Comparison of ENCODE assay signal across 8 mouse cellular contexts in the genomic region with DNA sequence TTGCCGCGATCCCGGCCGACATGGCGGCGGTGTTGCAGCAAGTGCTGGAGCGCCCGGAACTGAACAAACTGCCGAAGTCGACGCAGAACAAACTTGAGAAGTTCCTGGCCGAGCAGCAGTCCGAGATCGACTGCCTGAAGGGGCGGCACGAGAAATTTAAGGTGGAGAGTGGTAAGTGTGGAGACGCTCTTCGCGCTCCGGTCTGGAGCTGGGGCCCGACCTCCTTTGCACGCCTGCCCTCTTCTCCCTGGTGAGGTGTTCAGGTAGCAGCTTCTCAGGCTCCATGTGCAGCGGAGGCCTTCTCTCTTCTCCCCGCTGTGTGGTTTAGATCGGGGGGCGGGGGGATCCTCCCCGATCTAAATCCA. TPM values are rescaled to one million over a fixed set of nuclear protein-coding genes. Genes with fewer than 3 reads are reported as not detected.
A peak's percentile ranks its signal among the peaks of the same experiment; 100 is the strongest.
DNase-seq lines count a peak whose midpoint lies in the region; ATAC-seq and TF ChIP-seq lines count a peak whose summit lies in the region.

No protein-coding gene starts in this region.

- peak overlapping the region; percentile 62 for H3K4me2 ChIP-seq in forebrain, postnatal 0 days (ENCODE audit: low read depth)

- peaks cover 70% of the 10 kb centered on the region for H3K79me2 ChIP-seq in macrophage (ENCODE audit: inconsistent target)

- no peaks in the 10 kb centered on the region for H3K27me3 ChIP-seq in heart, embryonic 10.5 days (ENCODE audit: insufficient read depth, poor library complexity, severe bottlenecking)
- H3K27me3 ChIP-seq in E14TG2a.4 (ENCODE audit: insufficient read depth, low read length) = no peaks in the 10 kb centered on the region
- H3K27me3 ChIP-seq in forebrain, postnatal 0 days (ENCODE audit: insufficient read depth, low read length) = no peaks in the 10 kb centered on the region

- no peak for ATAC-seq in forebrain, postnatal 0 days

- peaks cover 36% of the 10 kb centered on the region for H3K36me3 ChIP-seq in heart, embryonic 10.5 days
- H3K36me3 ChIP-seq in E14TG2a.4 (ENCODE audit: insufficient read depth, low read length) (peaks cover 48% of the 10 kb centered on the region), macrophage (ENCODE audit: inconsistent target) (peaks cover 30% of the 10 kb centered on the region)
- H3K36me3 ChIP-seq in forebrain, postnatal 0 days (ENCODE audit: insufficient read depth) = peaks cover 19% of the 10 kb centered on the region

- peak overlapping the region; percentile 94 for H3K27ac ChIP-seq in heart, embryonic 10.5 days
- H3K27ac ChIP-seq in forebrain, postnatal 0 days (ENCODE audit: low read depth, low read length) = peak overlapping the region; percentile 64
- peak overlapping the region; percentile 68 for H3K27ac ChIP-seq in macrophage

- no peak for TF ChIP-seq CTCF in E14TG2a.4 (conservative IDR thresholded peaks at IDR 0.05; ENCODE audit: low read length)
- TF ChIP-seq CTCF in forebrain, postnatal 0 days (IDR thresholded peaks at IDR 0.05; ENCODE audit: low read depth) = peak; percentile 27

- peak overlapping the region; percentile 73 for H3K4me3 ChIP-seq in heart, embryonic 10.5 days
- H3K4me3 ChIP-seq in E14TG2a.4 (replicated peaks; ENCODE audit: low read length) (peak overlapping the region; percentile 94), macrophage (ENCODE audit: inconsistent target) (peak overlapping the region; percentile 98)
- peak overlapping the region; percentile 62 for H3K4me3 ChIP-seq in forebrain, postnatal 0 days (ENCODE audit: low read depth, low read length)

- WGBS in heart, embryonic 10.5 days = under 1% methylated on average over 27 of the region's 27 CpGs
- 2% methylated on average over 27 of the region's 27 CpGs for WGBS in forebrain, postnatal 0 days
- 0% methylated on average over 26 of the region's 27 CpGs for WGBS in macrophage (ENCODE audit: missing documents)

- no peaks in the 10 kb centered on the region for H3K9me3 ChIP-seq in heart, embryonic 10.5 days
- no peaks in the 10 kb centered on the region for H3K9me3 ChIP-seq in E14TG2a.4 (ENCODE audit: low read length)
- no peaks in the 10 kb centered on the region for H3K9me3 ChIP-seq in forebrain, postnatal 0 days (ENCODE audit: low read length)

- peaks cover 4% of the 10 kb centered on the region; the same call in 1 of the 2 replicates for H3K4me1 ChIP-seq in heart, embryonic 10.5 days
- H3K4me1 ChIP-seq in E14TG2a.4 (replicated peaks; ENCODE audit: low read depth, low read length) = peaks cover 21% of the 10 kb centered on the region
- peaks cover 10% of the 10 kb centered on the region for H3K4me1 ChIP-seq in forebrain, postnatal 0 days (ENCODE audit: insufficient read depth)

- no peak for DNase-seq in heart, embryonic 10.5 days (ENCODE audit: low spot score)
- DNase-seq in heart, postnatal 4 days = no peak
- no peak for DNase-seq in forebrain, postnatal 0 days
- no peak for DNase-seq in T-cell, adult 2 months (ENCODE audit: low spot score)
- DNase-seq in adrenal gland, adult (ENCODE audit: inconsistent age in 2 of 2, low spot score in 1 of 2) = no peak
- no peak for DNase-seq in right cerebral cortex, adult 18-20 months

- peak overlapping the region; percentile 73 for H3K9ac ChIP-seq in forebrain, postnatal 0 days

RNA-seq across cellular contexts. Expression of gene Odr4, which starts 0.6 kb away (rescaled TPM):
- polyA plus RNA-seq in heart, embryonic 10.5 days (2016; fragmentation: Nextera tagmentation; extraction: Ambion mirVana) = 29.9 and 30.4 TPM in 2 replicates
- total RNA-seq in heart, postnatal 4 days (2021) = 10 to 100 TPM; 23.7 to 24.5 TPM
- 41.3 and 44.6 TPM in 2 replicates for total RNA-seq in forebrain, postnatal 0 days (2014; rRNA removed)
- polyA plus RNA-seq in forebrain, postnatal 0 days (2015; fragmentation: Nextera tagmentation; extraction: Ambion mirVana) = 45.3 and 54.7 TPM in 2 replicates
- 100 to 1,000 TPM in 5 of 26 experiments, 10 to 100 TPM in 21; 16.5 to 124 (median 66.1) TPM for total RNA-seq in macrophage (2018; cell fraction: chromatin; rRNA removed)
- 10 to 100 TPM; 31.8 to 67.0 (median 47.4) TPM for total RNA-seq in macrophage (2018; cell fraction: cytosol; rRNA removed)
- total RNA-seq in macrophage (2018; cell fraction: nucleus; rRNA removed) = 100 to 1,000 TPM in 2 of 26 experiments, 10 to 100 TPM in 24; 17.1 to 104 (median 51.8) TPM
- 37.2 to 54.8 TPM (median 37.4 TPM) in 3 replicates for polyA plus RNA-seq in macrophage (2018)

RNA-seq across cellular contexts. Expression of gene Tpr, which starts 0.8 kb away (rescaled TPM):
- 138 and 157 TPM in 2 replicates for polyA plus RNA-seq in heart, embryonic 10.5 days (2016; fragmentation: Nextera tagmentation; extraction: Ambion mirVana)
- total RNA-seq in heart, postnatal 4 days (2021) = 100 to 1,000 TPM; 162 to 165 TPM
- 89.2 and 106 TPM in 2 replicates for total RNA-seq in forebrain, postnatal 0 days (2014; rRNA removed)
- 84.4 and 124 TPM in 2 replicates for polyA plus RNA-seq in forebrain, postnatal 0 days (2015; fragmentation: Nextera tagmentation; extraction: Ambion mirVana)
- total RNA-seq in macrophage (2018; cell fraction: chromatin; rRNA removed) = 100 to 1,000 TPM; 125 to 737 (median 312) TPM
- total RNA-seq in macrophage (2018; cell fraction: cytosol; rRNA removed) = 100 to 1,000 TPM; 127 to 229 (median 178) TPM
- 100 to 1,000 TPM; 118 to 464 (median 203) TPM for total RNA-seq in macrophage (2018; cell fraction: nucleus; rRNA removed)
- 134 to 338 TPM (median 134 TPM) in 3 replicates for polyA plus RNA-seq in macrophage (2018)
